Mouse (Mus musculus) liver, embryonic 13.5 days (tissue): ENCODE data around the gene Jmjd4. TPM values are rescaled to one million over a fixed set of nuclear protein-coding genes. Genes with fewer than 3 reads are reported as not detected.

Experiments
- ATAC-seq: fragments of 200-750 bp; cut with Nextera tagmentation; 2 replicates; pipeline ENCODE4 v1.8.0; 2017; ENCODE audit warnings: low read depth, mild to moderate bottlenecking, moderate number of reproducible peaks, moderate library complexity
- DNase-seq: peaks from one replicate; pipeline ENCODE4 v3.0.0; 2022
- H3K27ac ChIP-seq: fragments of 300-500 bp; sonication (generic); 2 replicates; pipeline ENCODE4 v1.5.1; 2015; ENCODE audit warnings: moderate library complexity, mild to moderate bottlenecking, inconsistent platforms
- H3K27me3 ChIP-seq: fragments of 300-500 bp; sonication (generic); 2 replicates; pipeline ENCODE4 v1.6.1; 2015; ENCODE audit warnings: mild to moderate bottlenecking, inconsistent platforms
- H3K36me3 ChIP-seq: fragments of 300-500 bp; sonication (generic); 2 replicates; pipeline ENCODE4 v1.6.1; 2015; ENCODE audit warnings: mild to moderate bottlenecking, inconsistent platforms
- H3K4me1 ChIP-seq: fragments of 300-500 bp; sonication (generic); replicated peaks from 2 replicates; pipeline ENCODE4 v1.6.1; 2015; ENCODE audit warnings: inconsistent platforms
- H3K4me2 ChIP-seq: fragments of 300-500 bp; sonication (generic); 2 replicates; pipeline ENCODE4 v1.6.1; 2015; ENCODE audit warnings: inconsistent platforms, mild to moderate bottlenecking, moderate library complexity
- H3K4me3 ChIP-seq: fragments of 300-500 bp; sonication (generic); replicated peaks from 2 replicates; pipeline ENCODE4 v1.5.1; 2015; ENCODE audit warnings: mild to moderate bottlenecking, inconsistent platforms
- H3K9ac ChIP-seq: fragments of 300-500 bp; sonication (generic); 2 replicates; pipeline ENCODE4 v1.6.1; 2015; ENCODE audit warnings: mild to moderate bottlenecking, inconsistent platforms
- H3K9me3 ChIP-seq: fragments of 300-500 bp; sonication (generic); replicated peaks from 2 replicates; pipeline ENCODE4 v1.6.1; 2016; ENCODE audit warnings: inconsistent platforms
- WGBS: fragments of 180-500 bp; shearing (Covaris S2); methylation state at CpG from one replicate; pipeline ENCODE4 v1.1.7; 2015; ENCODE audit not compliant: insufficient replicate concordance; 5-methylcytosine and 5-hydroxymethylcytosine counted together
- polyA plus RNA-seq: library from polyadenylated mRNA; unstranded; fragments of >200 nt; fragmentation: Nextera tagmentation; extraction: Ambion mirVana; gene quantifications from 2 replicates; pipeline ENCODE4 v1.2.1, GENCODE M21; 2015

Jmjd4 gene
- polyA plus RNA-seq: 5.2 and 5.3 TPM in 2 replicates

DNA sequence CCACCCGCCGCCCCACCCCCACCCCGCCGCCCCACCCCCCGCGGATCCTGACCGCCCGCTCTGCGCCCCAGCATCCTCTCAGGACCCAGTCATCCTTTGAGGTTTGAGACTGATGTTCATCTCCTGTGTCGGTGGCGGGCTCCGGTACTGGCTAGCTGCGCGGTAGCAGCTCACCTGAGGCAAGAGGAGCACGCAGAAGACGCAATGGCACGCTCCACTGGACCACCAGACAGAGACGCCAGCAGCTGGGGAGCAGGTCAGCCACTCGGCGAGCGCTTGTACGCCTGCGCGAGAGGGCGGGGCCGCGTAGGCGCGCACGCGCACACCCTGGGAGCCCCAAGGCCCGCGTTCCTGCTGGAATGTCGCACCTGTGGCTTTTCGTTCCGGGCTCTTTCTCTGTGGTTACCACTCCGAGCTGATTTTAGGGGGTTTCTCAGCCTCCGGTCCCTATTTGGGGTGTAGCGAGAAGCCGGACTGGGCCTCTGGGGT is at the start of gene Jmjd4:
Gene Jmjd4 (plus strand): TSS at position 305 of the 489 bp plus-strand sequence.
- Histone ChIP-seq H3K27ac (peak within 1 kb of the TSS; percentile 73), H3K36me3 (peaks cover 31% of the 10 kb centered on the region), H3K4me3 (peak within 1 kb of the TSS; percentile 86), H3K9ac (peak within 1 kb of the TSS; percentile 90), H3K9me3 (no peaks in the 10 kb centered on the region), H3K27me3 (no peaks in the 10 kb centered on the region), H3K4me1 (peaks cover 30% of the 10 kb centered on the region), H3K4me2 (peak within 1 kb of the TSS; percentile 82)
- ATAC-seq: peak; percentile 95
- under 1% methylated on average over 36 of the region's 40 CpGs for WGBS
- DNase-seq: peak; percentile 91

GRCm38 (mm10) chr11:59400876-59401275 is 49.0 kb upstream of the Jmjd4 start:
- DNase-seq (no peak), ATAC-seq (no peak)
- Histone ChIP-seq H3K9me3 (no peaks in the 10 kb centered on the region), H3K4me2 (no peak overlapping the region), H3K36me3 (0 out of 2 replicates have a peak, but pooled peaks cover 2% of the 10 kb centered on the region), H3K4me3 (no peak overlapping the region), H3K9ac (no peak overlapping the region), H3K27me3 (no peaks in the 10 kb centered on the region), H3K4me1 (peaks cover 19% of the 10 kb centered on the region), H3K27ac (no peak overlapping the region)
- WGBS: 52% methylated on average over 2 of the region's 2 CpGs

- no peak overlapping the region for H3K27ac ChIP-seq
- no peak overlapping the region for H3K4me2 ChIP-seq
- H3K4me1 ChIP-seq: peaks cover 4% of the 10 kb centered on the region; the same call in 1 of the 2 replicates
- H3K36me3 ChIP-seq: peaks cover 9% of the 10 kb centered on the region
- H3K27me3 ChIP-seq: no peaks in the 10 kb centered on the region
- DNase-seq (no peak), ATAC-seq (no peak)
- no peak overlapping the region for H3K9ac ChIP-seq
- no peak overlapping the region for H3K4me3 ChIP-seq
- no peaks in the 10 kb centered on the region for H3K9me3 ChIP-seq
- WGBS: 59% methylated on average over 1 of the region's 1 CpGs
These were observed 44.1 kb upstream of the Jmjd4 start for GRCm38 (mm10) chr11:59405761-59406160.

DNA sequence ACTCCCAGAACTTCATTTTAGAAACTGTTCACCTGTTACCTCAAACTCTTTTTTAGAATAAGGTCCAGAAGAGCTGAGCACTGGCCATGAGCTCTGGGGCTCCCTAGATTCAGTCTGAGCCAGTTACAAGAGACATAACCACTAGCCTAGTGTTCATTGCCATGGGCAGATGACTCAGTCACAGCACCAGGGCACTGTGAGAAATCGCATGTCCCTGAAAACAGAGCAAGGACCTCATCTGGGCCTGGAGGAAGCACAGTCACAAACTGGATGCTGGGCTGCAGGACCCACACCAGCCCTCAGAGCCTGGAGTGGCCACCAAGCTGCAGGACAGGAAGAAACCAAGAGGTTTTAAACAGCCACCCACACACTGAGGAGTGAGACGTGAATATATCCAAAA is 39.0 kb upstream of the Jmjd4 start:
- no peak for ATAC-seq
- peaks cover 9% of the 10 kb centered on the region for H3K36me3 ChIP-seq
- H3K4me3 ChIP-seq: no peak overlapping the region
- no peaks in the 10 kb centered on the region for H3K27me3 ChIP-seq
- no peak overlapping the region for H3K9ac ChIP-seq
- DNase-seq: no peak
- H3K27ac ChIP-seq: no peak overlapping the region
- 61% methylated on average over 2 of the region's 2 CpGs for WGBS
- H3K4me2 ChIP-seq: no peak overlapping the region
- no peaks in the 10 kb centered on the region for H3K9me3 ChIP-seq
- peaks cover 19% of the 10 kb centered on the region for H3K4me1 ChIP-seq

GRCm38 (mm10) chr11:59412058-59412457 is 37.8 kb upstream of the Jmjd4 start:
- ATAC-seq: no peak
- peaks cover 9% of the 10 kb centered on the region for H3K36me3 ChIP-seq
- no peak overlapping the region for H3K27ac ChIP-seq
- no peak overlapping the region for H3K9ac ChIP-seq
- peaks cover 19% of the 10 kb centered on the region for H3K4me1 ChIP-seq
- no peak overlapping the region for H3K4me3 ChIP-seq
- WGBS: 66% methylated on average over 6 of the region's 6 CpGs
- no peak for DNase-seq
- H3K27me3 ChIP-seq: no peaks in the 10 kb centered on the region
- H3K4me2 ChIP-seq: no peak overlapping the region
- H3K9me3 ChIP-seq: no peaks in the 10 kb centered on the region

DNA sequence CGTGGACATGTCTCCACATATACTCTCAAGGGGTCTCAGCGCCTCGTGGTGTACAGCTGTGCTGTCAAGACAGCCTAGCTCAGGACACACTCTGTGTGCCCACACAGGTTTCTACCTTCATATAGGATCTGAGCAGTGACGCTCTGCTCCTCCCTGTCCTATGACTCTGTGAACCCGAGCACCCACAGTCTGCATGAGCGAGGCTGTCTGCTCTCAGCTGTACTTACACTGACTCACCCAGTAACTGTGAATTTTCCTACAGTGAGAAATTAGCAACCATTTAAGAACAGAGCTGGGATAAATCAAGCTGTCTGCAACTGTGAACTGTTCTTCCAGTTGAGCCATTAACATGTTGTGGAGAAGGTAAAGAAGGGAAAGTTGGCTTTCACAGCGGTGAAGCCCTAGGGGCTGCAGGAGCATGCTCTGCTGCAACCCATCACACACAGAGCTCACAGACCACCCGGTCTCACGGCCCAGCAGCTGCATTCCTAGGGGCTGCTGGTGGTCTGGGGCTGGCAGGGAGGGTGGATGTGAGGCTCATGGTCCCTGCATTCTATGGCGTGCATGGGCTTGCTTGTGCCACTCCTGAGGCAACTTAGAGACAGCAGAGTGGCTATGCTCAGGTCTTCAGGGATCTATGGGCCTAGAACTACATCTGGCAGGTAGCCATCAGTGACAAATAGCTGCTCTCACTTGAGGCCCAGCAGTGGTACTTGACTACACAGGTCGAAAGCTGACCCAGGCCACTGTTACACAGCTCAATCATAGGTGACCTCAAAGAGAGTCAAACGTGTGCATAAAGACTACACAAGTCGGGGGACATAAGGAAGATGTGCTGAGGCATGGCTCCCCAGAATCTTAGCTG is 36.6 kb upstream of the Jmjd4 start:
- no peak for ATAC-seq
- H3K27ac ChIP-seq: no peak overlapping the region
- no peak overlapping the region for H3K4me3 ChIP-seq
- DNase-seq: no peak
- no peak overlapping the region for H3K4me2 ChIP-seq
- H3K9me3 ChIP-seq: no peaks in the 10 kb centered on the region
- H3K27me3 ChIP-seq: no peaks in the 10 kb centered on the region
- WGBS: 72% methylated on average over 13 of the region's 13 CpGs
- H3K9ac ChIP-seq: no peak overlapping the region
- H3K4me1 ChIP-seq: peaks cover 19% of the 10 kb centered on the region
- H3K36me3 ChIP-seq: peaks cover 4% of the 10 kb centered on the region; the same call in 1 of the 2 replicates

GRCm38 (mm10) chr11:59418708-59419107 is 31.1 kb upstream of the Jmjd4 start:
- Histone ChIP-seq H3K4me2 (no peak overlapping the region), H3K9ac (no peak overlapping the region), H3K27me3 (no peaks in the 10 kb centered on the region), H3K9me3 (no peaks in the 10 kb centered on the region), H3K36me3 (peaks cover 7% of the 10 kb centered on the region; the same call in 1 of the 2 replicates), H3K4me3 (no peak overlapping the region), H3K4me1 (peaks cover 23% of the 10 kb centered on the region), H3K27ac (no peak overlapping the region)
- WGBS: 15% methylated on average over 5 of the region's 5 CpGs
- DNase-seq (no peak), ATAC-seq (peak; percentile 39; the same call in 1 of the 2 replicates)

DNA sequence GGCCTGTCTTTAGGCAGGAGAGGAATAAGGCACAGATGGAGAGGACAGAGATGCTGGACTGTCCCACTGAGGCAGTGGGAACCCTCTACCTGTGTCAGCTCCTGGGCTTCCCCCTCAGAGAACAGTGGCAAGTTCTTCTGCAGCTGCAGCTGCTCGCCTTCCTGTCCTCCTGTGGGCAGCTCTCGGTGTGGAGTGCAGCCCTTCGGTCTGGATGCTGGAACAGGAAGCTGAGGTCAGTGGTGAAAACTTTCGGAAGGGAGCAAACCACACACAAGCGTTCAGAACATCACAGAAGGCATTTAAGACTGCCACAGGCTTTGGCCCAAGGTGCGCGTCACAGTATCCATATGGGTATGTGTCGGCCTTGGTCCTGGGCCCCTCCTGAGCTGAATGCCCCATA is 28.4 kb upstream of the Jmjd4 start:
- Histone ChIP-seq H3K4me3 (no peak overlapping the region), H3K36me3 (peaks cover 5% of the 10 kb centered on the region; the same call in 1 of the 2 replicates), H3K9me3 (no peaks in the 10 kb centered on the region), H3K9ac (no peak overlapping the region), H3K27me3 (no peaks in the 10 kb centered on the region), H3K27ac (no peak overlapping the region), H3K4me2 (no peak overlapping the region), H3K4me1 (peaks cover 26% of the 10 kb centered on the region)
- WGBS: 40% methylated on average over 8 of the region's 8 CpGs
- no peak for ATAC-seq
- DNase-seq: peak; percentile 10

GRCm38 (mm10) chr11:59421967-59422366 is 27.9 kb upstream of the Jmjd4 start:
- H3K9ac ChIP-seq: no peak overlapping the region
- 55% methylated on average over 2 of the region's 2 CpGs for WGBS
- no peak for ATAC-seq
- no peak for DNase-seq
- no peaks in the 10 kb centered on the region for H3K9me3 ChIP-seq
- no peak overlapping the region for H3K4me2 ChIP-seq
- peaks cover 6% of the 10 kb centered on the region for H3K36me3 ChIP-seq
- H3K4me1 ChIP-seq: peaks cover 26% of the 10 kb centered on the region
- H3K27me3 ChIP-seq: no peaks in the 10 kb centered on the region
- H3K4me3 ChIP-seq: no peak overlapping the region
- H3K27ac ChIP-seq: no peak overlapping the region; the same call in 1 of the 2 replicates

DNA sequence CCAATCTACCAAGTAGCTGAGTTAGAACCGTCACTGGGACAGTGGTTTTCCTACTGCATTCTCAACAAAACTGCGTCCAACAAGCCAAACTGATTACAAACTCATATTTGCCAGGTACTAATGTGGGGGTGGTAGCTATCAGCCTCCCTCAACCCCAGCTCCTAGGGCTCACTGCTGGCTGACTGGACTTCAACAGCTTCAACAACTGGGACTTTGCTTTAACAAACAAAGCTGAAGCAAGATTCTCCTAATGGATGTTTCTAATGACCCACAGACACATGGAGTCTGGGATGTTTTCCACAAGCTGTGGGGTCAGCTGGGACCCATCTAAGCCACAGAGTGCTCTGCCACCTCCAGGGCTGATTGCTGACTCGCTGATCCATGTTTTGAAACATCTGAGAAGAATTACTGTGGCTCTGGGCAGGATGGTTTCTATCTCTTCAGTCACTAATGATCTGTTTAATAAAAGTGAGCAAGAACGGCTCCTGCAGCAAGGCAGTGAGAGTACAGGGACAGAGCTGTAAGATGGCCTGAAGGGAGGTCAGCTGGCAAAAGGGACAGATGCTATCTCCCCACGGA is 26.7 kb upstream of the Jmjd4 start:
- Histone ChIP-seq H3K27ac (peak overlapping the region; percentile 39; the same call in 1 of the 2 replicates), H3K9me3 (no peaks in the 10 kb centered on the region), H3K4me2 (no peak overlapping the region), H3K27me3 (no peaks in the 10 kb centered on the region), H3K36me3 (peaks cover 15% of the 10 kb centered on the region), H3K4me3 (no peak overlapping the region), H3K4me1 (peaks cover 26% of the 10 kb centered on the region), H3K9ac (no peak overlapping the region)
- no peak for DNase-seq
- WGBS: 58% methylated on average over 5 of the region's 5 CpGs
- peak; percentile 52; the same call in 1 of the 2 replicates for ATAC-seq

DNA sequence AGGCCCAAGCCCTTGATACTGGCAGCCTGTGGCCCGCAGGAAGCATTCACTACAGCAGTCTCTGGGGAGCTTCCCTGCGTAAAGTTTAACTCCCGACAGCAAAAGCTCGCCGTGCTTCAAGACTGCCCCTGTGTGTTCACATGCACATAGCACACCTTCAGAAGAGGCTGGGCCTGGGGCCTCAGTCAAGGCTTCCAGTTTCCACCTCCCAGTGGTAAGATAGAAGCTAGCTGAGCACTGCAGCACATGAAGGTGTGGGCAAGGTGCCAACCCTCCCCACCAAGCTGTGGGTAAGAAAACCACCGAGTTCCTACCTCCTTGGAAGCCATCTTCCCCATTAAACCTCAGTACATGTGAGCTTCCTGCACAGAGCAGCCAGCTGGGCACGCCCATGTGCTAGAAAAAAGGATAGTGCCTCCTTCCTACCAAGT is 24.2 kb upstream of the Jmjd4 start:
- Histone ChIP-seq H3K9me3 (no peaks in the 10 kb centered on the region), H3K36me3 (peaks cover 14% of the 10 kb centered on the region), H3K4me2 (no peak overlapping the region), H3K27ac (no peak overlapping the region), H3K4me1 (peaks cover 17% of the 10 kb centered on the region), H3K4me3 (no peak overlapping the region), H3K27me3 (no peaks in the 10 kb centered on the region), H3K9ac (no peak overlapping the region)
- ATAC-seq (no peak), DNase-seq (no peak)
- 45% methylated on average over 7 of the region's 7 CpGs for WGBS
